Mouse (Mus musculus) testis, adult 2 months (tissue): ENCODE results near the gene Hid1. TPM values are rescaled to one million over a fixed set of nuclear protein-coding genes. Genes with fewer than 3 reads are reported as not detected.

Source experiments
- H3K27ac ChIP-seq: fragments of 200-500 bp; 2 replicates; pipeline ENCODE4 v1.5.1; 2012; ENCODE audit warnings: low read depth, low read length; ENCODE audit not compliant: control insufficient read depth, insufficient read depth
- H3K27me3 ChIP-seq: fragments of 200-500 bp; 2 replicates; pipeline ENCODE4 v1.6.1; 2012; ENCODE audit warnings: mild to moderate bottlenecking, low read length, moderate library complexity; ENCODE audit not compliant: control insufficient read depth, insufficient read depth
- H3K36me3 ChIP-seq: fragments of 200-500 bp; 2 replicates; pipeline ENCODE4 v1.6.1; 2012; ENCODE audit warnings: mild to moderate bottlenecking, low read length; ENCODE audit not compliant: control insufficient read depth, insufficient read depth
- H3K4me1 ChIP-seq: fragments of 200-500 bp; 2 replicates; pipeline ENCODE4 v1.6.1; 2012; ENCODE audit warnings: low read length; ENCODE audit not compliant: control insufficient read depth, insufficient read depth
- H3K4me3 ChIP-seq: fragments of 200-500 bp; 2 replicates; pipeline ENCODE4 v1.5.1; 2012; ENCODE audit warnings: low read depth, mild to moderate bottlenecking, low read length, moderate library complexity, mixed read lengths; ENCODE audit not compliant: control insufficient read depth
- CTCF ChIP-seq: fragments of 200-500 bp; IDR thresholded peaks from 2 replicates; pipeline ENCODE4 v1.5.1; 2012; ENCODE audit warnings: low read depth, mild to moderate bottlenecking, inconsistent platforms, low read length, moderate library complexity; ENCODE audit not compliant: control insufficient read depth, insufficient read depth, insufficient replicate concordance
- POLR2A ChIP-seq: fragments of 200-500 bp; IDR thresholded peaks from 2 replicates; pipeline ENCODE4 v1.6.1; 2012; ENCODE audit warnings: low read depth, mild to moderate bottlenecking, inconsistent platforms, low read length, moderate library complexity; ENCODE audit not compliant: control insufficient read depth
- polyA plus RNA-seq: library from polyadenylated mRNA; depleted of rRNA; stranded (reverse); fragments of >200 nt; gene quantifications from 2 replicates; pipeline ENCODE4 v1.2.3, GENCODE M21; 2012; rRNA removed

Hid1 gene
- 1.2 and 1.7 TPM in 2 replicates for polyA plus RNA-seq

GRCm38 (mm10) chr11:115367395-115367944, at the start of gene Hid1:
Hid1 (minus strand) TSS chr11:115367756.
- TF ChIP-seq CTCF (no peak), POLR2A (no peak)
- H3K36me3 ChIP-seq, result no peaks in the 10 kb centered on the region
- H3K27ac ChIP-seq, result no peak within 1 kb of the TSS
- H3K4me3 ChIP-seq, result peak within 1 kb of the TSS; percentile 79
- peaks cover 12% of the 10 kb centered on the region for H3K4me1 ChIP-seq
- H3K27me3 ChIP-seq, result peaks cover 2% of the 10 kb centered on the region; the same call in 1 of the 2 replicates

DNA sequence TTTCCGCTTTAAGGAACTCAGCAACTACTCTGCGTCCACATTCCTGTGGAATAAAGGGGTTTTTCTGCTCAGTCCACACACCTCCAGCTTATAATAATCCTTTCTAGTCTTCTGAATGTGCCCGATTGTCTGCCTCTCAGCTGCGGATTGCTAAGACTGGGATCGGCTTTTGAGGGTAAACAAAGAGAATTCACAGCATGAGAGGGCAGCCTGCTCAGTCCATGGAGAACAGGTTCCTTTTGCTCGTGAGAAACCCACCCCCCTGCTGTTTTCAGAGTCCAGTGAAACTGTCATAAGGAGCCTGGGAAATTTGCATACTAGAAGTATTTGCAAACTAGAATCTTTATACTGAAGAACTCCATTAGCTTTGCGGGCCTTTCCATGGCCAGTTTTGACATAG, 42.0 kb upstream of the Hid1 start:
- Histone ChIP-seq H3K4me1 (peaks cover 8% of the 10 kb centered on the region), H3K27me3 (no peaks in the 10 kb centered on the region), H3K4me3 (no peak overlapping the region), H3K36me3 (no peaks in the 10 kb centered on the region), H3K27ac (no peak overlapping the region)
- TF ChIP-seq POLR2A (no peak), CTCF (no peak)

GRCm38 (mm10) chr11:115408266-115408920, 40.8 kb upstream of the Hid1 start:
- H3K4me3 ChIP-seq, result no peak overlapping the region

DNA sequence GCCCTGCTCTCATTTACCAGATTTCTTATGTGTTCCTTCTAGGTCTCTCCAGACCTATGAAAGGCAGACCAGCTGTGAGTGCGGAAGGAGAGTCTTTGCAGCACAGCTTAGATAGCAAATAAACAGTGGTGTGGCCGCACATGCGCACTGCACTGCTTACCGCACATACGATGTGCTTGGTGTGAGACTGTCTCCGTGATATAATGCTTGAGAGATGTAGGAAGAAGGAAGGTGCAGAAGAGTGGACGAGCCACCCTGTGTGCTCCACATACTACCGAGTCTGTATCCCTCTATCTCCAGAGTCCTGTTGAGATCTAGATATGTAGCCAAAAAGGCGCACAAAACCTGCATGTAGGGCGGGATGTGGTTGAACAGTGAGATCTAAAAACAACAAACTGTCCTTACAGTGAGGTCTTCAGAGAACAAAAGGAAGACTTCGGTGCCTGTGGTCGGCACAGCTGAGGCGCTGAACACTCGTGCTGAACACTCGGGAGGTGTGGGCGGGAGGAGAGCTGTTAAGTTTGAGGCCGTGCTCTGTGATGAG, 39.4 kb upstream of the Hid1 start:
- Histone ChIP-seq H3K27me3 (no peaks in the 10 kb centered on the region), H3K27ac (no peak overlapping the region), H3K36me3 (no peaks in the 10 kb centered on the region), H3K4me3 (no peak overlapping the region), H3K4me1 (peaks cover 10% of the 10 kb centered on the region)
- no peak for TF ChIP-seq CTCF
- no peak for TF ChIP-seq POLR2A

More at GRCm38 (mm10) chr11:115408266-115408920, 40.8 kb upstream of the Hid1 start:
- no peak for TF ChIP-seq POLR2A
- no peak for TF ChIP-seq CTCF
- H3K27me3 ChIP-seq, result no peaks in the 10 kb centered on the region
- no peak overlapping the region for H3K27ac ChIP-seq
- no peaks in the 10 kb centered on the region for H3K36me3 ChIP-seq
- peaks cover 14% of the 10 kb centered on the region for H3K4me1 ChIP-seq

DNA sequence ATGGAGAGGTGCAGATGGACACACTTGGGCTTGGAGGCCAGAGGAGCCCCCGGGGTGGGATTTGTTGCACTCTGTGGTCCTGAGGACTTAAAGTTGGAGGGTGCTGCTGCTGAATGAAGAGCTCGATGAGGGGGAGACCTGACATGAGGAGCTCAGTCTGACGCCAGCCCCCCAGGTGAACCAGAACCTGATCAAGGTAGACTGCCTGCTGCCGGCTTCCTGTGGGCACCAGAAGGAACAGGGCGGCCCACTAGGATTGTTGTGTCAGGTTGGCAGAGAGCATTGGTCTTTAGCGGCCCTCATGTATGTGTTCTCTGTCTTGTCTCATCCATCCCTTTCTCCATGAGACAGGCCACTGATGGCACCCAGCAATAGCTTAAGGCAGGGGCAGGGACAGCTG, 38.2 kb upstream of the Hid1 start:
- Histone ChIP-seq H3K27ac (no peak overlapping the region), H3K27me3 (no peaks in the 10 kb centered on the region), H3K4me1 (peaks cover 16% of the 10 kb centered on the region), H3K4me3 (no peak overlapping the region), H3K36me3 (no peaks in the 10 kb centered on the region)
- TF ChIP-seq CTCF (no peak), POLR2A (no peak)

DNA sequence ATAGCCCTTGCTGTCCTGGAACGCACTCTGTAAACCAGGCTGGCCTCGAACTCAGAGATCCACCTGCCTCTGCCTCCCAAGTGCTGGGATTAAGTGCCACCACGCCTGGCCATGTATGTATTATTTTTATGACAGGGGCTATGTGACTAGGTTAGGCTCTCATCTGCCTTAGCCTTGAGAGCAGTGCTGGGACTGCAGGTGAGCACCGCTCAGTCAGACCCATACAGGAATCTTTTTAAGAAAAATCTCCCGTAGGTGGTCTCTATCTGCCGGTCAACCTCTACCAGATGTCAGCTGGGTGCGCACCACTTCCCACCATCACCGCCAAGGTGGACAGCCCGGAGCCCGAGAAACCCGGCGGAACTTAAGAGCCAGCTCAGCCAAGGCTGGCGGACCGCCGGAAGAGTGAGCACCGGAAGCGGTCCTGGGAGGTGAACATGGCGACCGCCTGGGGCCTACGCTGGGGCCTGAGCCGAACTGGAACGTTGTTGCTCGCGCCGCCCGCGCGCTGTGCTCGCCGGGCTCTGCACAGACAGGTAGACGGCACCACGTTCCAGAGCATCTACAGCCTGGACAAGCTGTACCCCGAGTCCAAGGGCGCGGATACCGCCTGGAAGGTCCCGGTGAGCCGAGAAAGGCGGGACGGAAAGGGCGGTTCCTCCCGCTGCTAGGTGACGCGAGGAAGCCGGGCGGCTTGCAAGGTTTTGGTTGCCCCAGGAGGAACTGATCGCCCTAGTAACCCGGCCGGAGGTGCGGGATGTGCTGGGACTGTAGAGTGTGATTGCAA, 36.0 kb upstream of the Hid1 start, which contains the start of gene Mrpl58:
TSS of gene Mrpl58 (plus strand) at position 415 of the 787 bp plus-strand sequence.
- H3K27ac ChIP-seq, result peak within 1 kb of the TSS; percentile 94
- no peaks in the 10 kb centered on the region for H3K27me3 ChIP-seq
- TF ChIP-seq POLR2A (peak; percentile 33; the same call in 1 of the 2 replicates), CTCF (no peak)
- H3K4me3 ChIP-seq, result peak within 1 kb of the TSS; percentile 98
- no peaks in the 10 kb centered on the region for H3K36me3 ChIP-seq
- H3K4me1 ChIP-seq, result peaks cover 16% of the 10 kb centered on the region
